Mouse (Mus musculus) kidney, adult 2 months (tissue): ENCODE results near the gene Zfpl1. TPM values are rescaled to one million over a fixed set of nuclear protein-coding genes. Genes with fewer than 3 reads are reported as not detected.

ENCODE experiments used
- DNase-seq: peaks from one replicate; pipeline ENCODE4 v3.0.0; 2021
- H3K27ac ChIP-seq: fragments of 200-500 bp; 2 replicates; pipeline ENCODE4 v1.5.1; 2012; ENCODE audit warnings: low read depth, low read length, control low read depth, inconsistent platforms; ENCODE audit not compliant: insufficient read depth
- H3K27me3 ChIP-seq: fragments of 200-500 bp; replicated peaks from 2 replicates; pipeline ENCODE4 v1.6.1; 2012; ENCODE audit warnings: mild to moderate bottlenecking, moderate library complexity, low read length, inconsistent platforms; ENCODE audit not compliant: control insufficient read depth, insufficient read depth
- H3K36me3 ChIP-seq: fragments of 200-500 bp; 2 replicates; pipeline ENCODE4 v1.6.1; 2012; ENCODE audit warnings: mild to moderate bottlenecking, moderate library complexity, low read length, inconsistent platforms; ENCODE audit not compliant: control insufficient read depth, insufficient read depth
- H3K4me1 ChIP-seq: fragments of 200-500 bp; 2 replicates; pipeline ENCODE4 v1.6.1; 2011; ENCODE audit warnings: low read length; ENCODE audit not compliant: control insufficient read depth, insufficient read depth
- H3K4me3 ChIP-seq: fragments of 200-500 bp; 2 replicates; pipeline ENCODE4 v1.5.1; 2011; ENCODE audit warnings: mild to moderate bottlenecking, low read depth, low read length, control low read depth; ENCODE audit not compliant: insufficient read depth
- CTCF ChIP-seq: fragments of 200-500 bp; conservative IDR thresholded peaks from 2 replicates; pipeline ENCODE4 v1.5.1; 2011; ENCODE audit warnings: low read depth, mild to moderate bottlenecking, control low read depth, low read length, moderate library complexity, mixed read lengths; ENCODE audit not compliant: insufficient read depth, insufficient read length
- POLR2A ChIP-seq: fragments of 200-500 bp; IDR thresholded peaks from one replicate; pipeline ENCODE4 v1.6.1; 2011; ENCODE audit warnings: low read depth, low read length, control low read depth
- WGBS: fragments of 180-500 bp; shearing (Covaris S2); methylation state at CpG from one replicate; pipeline ENCODE4 v1.1.7; 2018; 5-methylcytosine and 5-hydroxymethylcytosine counted together
- polyA plus RNA-seq: library from polyadenylated mRNA; depleted of rRNA; stranded (reverse); fragments of >200 nt; gene quantifications from 2 replicates; pipeline ENCODE4 v1.2.3, GENCODE M21; 2012

Zfpl1 gene
- polyA plus RNA-seq, 1 experiment, result 77.1 TPM

- H3K36me3 ChIP-seq, result no peaks in the 10 kb centered on the region
- no peak overlapping the region for H3K4me3 ChIP-seq
- H3K4me1 ChIP-seq, result peaks cover 7% of the 10 kb centered on the region; the same call in 1 of the 2 replicates
- no peaks in the 10 kb centered on the region for H3K27me3 ChIP-seq
- no peak for TF ChIP-seq POLR2A
- no peak for TF ChIP-seq CTCF
- H3K27ac ChIP-seq, result no peak overlapping the region
- 73% methylated on average over 15 of the region's 15 CpGs for WGBS
- DNase-seq, result peak; percentile 68
Measured at GRCm38 (mm10) chr19:6116113-6116850, 31.5 kb upstream of the Zfpl1 start.

GRCm38 (mm10) chr19:6113116-6113515, 28.4 kb upstream of the Zfpl1 start:
- Histone ChIP-seq H3K36me3 (no peaks in the 10 kb centered on the region), H3K4me1 (peaks cover 4% of the 10 kb centered on the region; the same call in 1 of the 2 replicates), H3K27me3 (no peaks in the 10 kb centered on the region), H3K4me3 (no peak overlapping the region), H3K27ac (no peak overlapping the region)
- no peak for TF ChIP-seq POLR2A
- TF ChIP-seq CTCF, result no peak
- 30% methylated on average over 6 of the region's 6 CpGs for WGBS
- DNase-seq, result peak; percentile 69

GRCm38 (mm10) chr19:6105586-6105985, 20.8 kb upstream of the Zfpl1 start, which contains the start of gene Naaladl1:
TSS of gene Naaladl1 (plus strand) at chr19:6105782.
- H3K36me3 ChIP-seq, result no peaks in the 10 kb centered on the region
- no peak for TF ChIP-seq CTCF
- TF ChIP-seq POLR2A, result no peak
- 62% methylated on average over 7 of the region's 7 CpGs for WGBS
- H3K4me3 ChIP-seq, result no peak within 1 kb of the TSS
- no peaks in the 10 kb centered on the region for H3K27me3 ChIP-seq
- H3K4me1 ChIP-seq, result no peaks in the 10 kb centered on the region
- peak; percentile 40 for DNase-seq
- no peak within 1 kb of the TSS for H3K27ac ChIP-seq

- H3K4me3 ChIP-seq, result no peak overlapping the region
- H3K36me3 ChIP-seq, result no peaks in the 10 kb centered on the region
- H3K27me3 ChIP-seq, result no peaks in the 10 kb centered on the region
- WGBS, result 74% methylated on average over 4 of the region's 4 CpGs
- no peak for DNase-seq
- H3K4me1 ChIP-seq, result no peaks in the 10 kb centered on the region
- TF ChIP-seq CTCF, result no peak
- no peak for TF ChIP-seq POLR2A
- no peak overlapping the region for H3K27ac ChIP-seq
Measured at GRCm38 (mm10) chr19:6104476-6104875, 19.7 kb upstream of the Zfpl1 start.

- H3K27ac ChIP-seq, result no peak overlapping the region
- TF ChIP-seq CTCF (no peak), POLR2A (no peak)
- WGBS, result 71% methylated on average over 6 of the region's 6 CpGs
- no peak overlapping the region for H3K4me3 ChIP-seq
- H3K4me1 ChIP-seq, result no peaks in the 10 kb centered on the region
- no peak for DNase-seq
- no peaks in the 10 kb centered on the region for H3K27me3 ChIP-seq
- no peaks in the 10 kb centered on the region for H3K36me3 ChIP-seq
Measured at GRCm38 (mm10) chr19:6102169-6102853, 17.6 kb upstream of the Zfpl1 start.

GRCm38 (mm10) chr19:6101186-6101585, 16.4 kb upstream of the Zfpl1 start:
- no peaks in the 10 kb centered on the region for H3K27me3 ChIP-seq
- no peak overlapping the region for H3K4me3 ChIP-seq
- TF ChIP-seq CTCF, result no peak
- no peak for TF ChIP-seq POLR2A
- no peak overlapping the region for H3K27ac ChIP-seq
- H3K4me1 ChIP-seq, result no peaks in the 10 kb centered on the region
- H3K36me3 ChIP-seq, result no peaks in the 10 kb centered on the region
- WGBS, result 70% methylated on average over 6 of the region's 6 CpGs
- DNase-seq, result no peak

- no peak overlapping the region for H3K27ac ChIP-seq
- H3K36me3 ChIP-seq, result no peaks in the 10 kb centered on the region
- 86% methylated on average over 3 of the region's 3 CpGs for WGBS
- DNase-seq, result peak; percentile 19
- no peak overlapping the region for H3K4me3 ChIP-seq
- H3K4me1 ChIP-seq, result no peaks in the 10 kb centered on the region
- no peaks in the 10 kb centered on the region for H3K27me3 ChIP-seq
- no peak for TF ChIP-seq CTCF
- TF ChIP-seq POLR2A, result no peak
Measured at GRCm38 (mm10) chr19:6097847-6098246, 13.1 kb upstream of the Zfpl1 start.
